Mouse (Mus musculus): ENCODE data around the gene Scnm1. TPM values are rescaled to one million over a fixed set of nuclear protein-coding genes. Genes with fewer than 3 reads are reported as not detected.
"Not testable (repeated sequence)": the region's sequence is repeated elsewhere in the genome, so short reads cannot be mapped to it uniquely, and the experiment has no call there.

Scnm1 gene
- polyA plus RNA-seq, 1 experiment from 2014 or later, result 79.7 TPM

DNA sequence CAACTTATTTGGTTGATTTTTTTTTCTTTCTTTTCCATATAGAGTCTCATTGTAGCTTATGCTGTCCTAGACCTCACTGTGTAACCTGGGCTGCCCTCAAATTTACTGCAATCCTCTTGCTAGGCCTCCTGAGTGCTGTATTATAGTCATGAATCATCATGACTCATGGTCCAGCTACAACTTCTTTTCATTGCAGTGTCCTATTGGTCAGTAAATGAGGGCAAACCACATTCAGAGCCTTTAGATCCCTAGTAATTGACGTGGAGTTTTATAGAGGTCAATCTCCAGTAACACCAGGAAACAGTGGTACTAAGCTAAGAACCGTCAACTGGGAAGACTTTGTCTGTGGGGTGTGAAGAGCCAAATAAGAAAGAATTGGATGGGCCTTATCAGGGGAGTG lies 16.1 kb downstream of the Scnm1 start:
- no peaks in the 10 kb centered on the region for H3K9me3 ChIP-seq (replicated peaks)
- no peaks in the 10 kb centered on the region for H3K4me1 ChIP-seq
- H3K4me3 ChIP-seq, result no peak overlapping the region
- H3K36me3 ChIP-seq, result peaks cover 93% of the 10 kb centered on the region
- no peak for DNase-seq (ENCODE audit: low spot score)
- 78% methylated on average over 2 of the region's 2 CpGs for WGBS
- H3K27me3 ChIP-seq (ENCODE audit: low read depth, poor library complexity, severe bottlenecking), result no peaks in the 10 kb centered on the region
- no peak overlapping the region for H3K27ac ChIP-seq

DNA sequence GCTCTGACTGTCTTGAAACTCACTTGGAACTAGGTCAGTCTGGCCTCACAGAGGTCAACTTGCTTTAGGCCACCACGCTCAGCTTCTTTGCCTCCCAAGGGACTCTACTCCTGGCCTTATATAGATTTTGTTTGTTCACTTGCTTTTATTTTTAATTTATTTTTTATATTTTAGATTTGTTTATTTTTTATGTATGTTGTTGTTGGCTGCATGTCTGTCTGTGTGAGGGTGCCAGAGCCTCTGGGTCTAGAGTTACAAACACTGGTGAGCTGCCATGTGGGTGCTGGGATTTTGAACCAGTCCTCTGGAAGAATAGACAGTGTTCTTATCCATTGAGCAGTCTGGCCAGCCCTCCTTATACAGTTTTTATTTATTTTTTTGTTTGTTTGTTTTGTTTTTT lies 21.1 kb downstream of the Scnm1 start:
- no peak for DNase-seq (ENCODE audit: low spot score)
- H3K4me1 ChIP-seq, result peaks cover 8% of the 10 kb centered on the region
- 93% methylated on average over 1 of the region's 1 CpGs for WGBS
- H3K27ac ChIP-seq, result no peak overlapping the region
- peaks cover 46% of the 10 kb centered on the region for H3K36me3 ChIP-seq
- no peaks in the 10 kb centered on the region for H3K9me3 ChIP-seq (replicated peaks)
- H3K27me3 ChIP-seq (ENCODE audit: low read depth, poor library complexity, severe bottlenecking), result no peaks in the 10 kb centered on the region
- peak overlapping the region; percentile 79; the same call in 1 of the 2 replicates for H3K4me3 ChIP-seq

DNA sequence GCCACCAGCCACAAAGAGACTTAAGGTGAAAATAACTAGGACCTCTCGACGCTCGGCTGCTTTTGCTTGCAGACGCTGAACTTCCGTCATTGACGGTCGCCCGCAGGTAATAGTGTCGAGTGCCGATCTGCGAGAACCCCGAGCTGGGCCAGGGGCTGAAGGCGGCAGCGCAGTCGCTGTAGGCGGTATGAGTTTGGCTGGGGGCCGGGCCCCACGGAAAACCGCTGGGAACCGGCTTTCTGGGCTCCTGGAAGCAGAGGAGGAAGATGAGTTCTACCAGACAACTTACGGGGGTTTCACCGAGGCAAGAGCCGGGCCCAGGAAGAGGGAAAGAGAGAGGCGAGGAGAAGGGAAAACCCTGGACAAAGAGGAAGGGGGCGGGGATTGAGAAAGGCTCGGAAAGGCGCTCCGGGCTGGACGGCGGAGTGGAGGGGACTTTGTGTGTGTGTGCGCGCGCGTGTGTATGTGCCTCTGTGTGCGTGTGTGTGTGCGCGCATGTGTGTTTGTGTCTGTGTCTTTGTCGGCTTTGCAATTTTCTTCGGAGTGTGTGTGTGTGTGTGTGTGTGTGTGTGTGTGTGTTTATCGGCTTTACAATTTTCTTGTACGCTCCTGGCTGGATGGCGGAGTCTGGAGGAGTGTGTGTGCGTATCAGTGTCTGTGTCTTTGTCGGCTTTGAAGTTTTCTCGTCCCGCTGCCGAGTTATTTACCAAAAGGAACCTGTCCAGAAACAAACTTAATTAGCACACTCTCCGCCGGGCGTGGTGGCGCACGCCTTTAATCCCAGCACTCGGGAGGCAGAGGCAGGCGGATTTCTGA lies 22.7 kb downstream of the Scnm1 start, which contains the start of gene Vps72:
TSS of gene Vps72 (plus strand) at position 112 of the 816 bp plus-strand sequence.
- Histone ChIP-seq H3K4me3 (peak within 1 kb of the TSS; percentile 79), H3K27me3 (ENCODE audit: low read depth, poor library complexity, severe bottlenecking) (no peaks in the 10 kb centered on the region), H3K27ac (peak within 1 kb of the TSS; percentile 96), H3K4me1 (peaks cover 8% of the 10 kb centered on the region), H3K9me3 (replicated peaks) (no peaks in the 10 kb centered on the region), H3K36me3 (peaks cover 31% of the 10 kb centered on the region)
- WGBS, result 2% methylated on average over 54 of the region's 54 CpGs
- peak; percentile 94 for DNase-seq (ENCODE audit: low spot score)

DNA sequence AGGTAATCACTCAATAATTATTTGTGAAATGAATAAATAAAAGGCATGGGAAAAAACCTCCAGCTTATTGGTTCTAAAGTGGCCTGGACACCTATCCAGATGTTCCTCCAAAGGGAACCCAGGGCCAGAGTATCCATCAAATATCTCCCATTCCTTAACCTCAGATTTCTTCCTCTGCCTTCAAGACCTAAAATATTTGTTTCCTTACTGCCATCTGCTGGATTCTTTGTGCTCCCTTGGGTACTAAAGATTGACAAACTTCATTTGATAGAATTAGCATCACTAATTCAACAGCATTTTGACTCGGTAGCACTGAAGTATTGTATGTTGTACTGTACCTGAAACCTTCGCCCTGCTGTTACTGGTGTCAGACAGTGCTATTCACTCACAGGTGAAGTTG lies 25.9 kb downstream of the Scnm1 start:
- H3K4me1 ChIP-seq, result peaks cover 19% of the 10 kb centered on the region
- no peak overlapping the region for H3K27ac ChIP-seq
- DNase-seq (ENCODE audit: low spot score), result no peak
- H3K27me3 ChIP-seq (ENCODE audit: low read depth, poor library complexity, severe bottlenecking), result no peaks in the 10 kb centered on the region
- WGBS, result 76% methylated on average over 2 of the region's 2 CpGs
- peaks cover 15% of the 10 kb centered on the region for H3K36me3 ChIP-seq
- H3K9me3 ChIP-seq (replicated peaks), result no peaks in the 10 kb centered on the region
- no peak overlapping the region for H3K4me3 ChIP-seq

DNA sequence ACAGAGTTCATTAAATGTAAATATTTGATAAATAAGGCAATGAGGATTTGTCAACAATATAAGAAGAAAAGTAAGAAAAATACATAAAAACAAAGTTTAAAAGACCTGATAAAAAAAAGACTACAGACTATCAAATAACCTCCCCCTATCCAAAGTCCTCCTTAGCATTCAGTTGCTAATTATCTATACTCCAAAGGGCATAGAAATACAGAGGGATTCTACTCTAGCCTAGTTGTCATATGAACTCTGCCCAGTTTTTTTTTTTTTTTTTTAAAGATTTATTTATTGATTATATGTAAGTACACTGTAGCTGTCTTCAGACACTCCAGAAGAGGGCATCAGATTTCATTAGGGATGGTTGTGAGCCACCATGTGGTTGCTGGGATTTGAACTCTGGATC lies 26.5 kb downstream of the Scnm1 start:
- Histone ChIP-seq H3K36me3 (peaks cover 15% of the 10 kb centered on the region), H3K4me3 (peak overlapping the region; percentile 87), H3K4me1 (peaks cover 17% of the 10 kb centered on the region), H3K27ac (peak overlapping the region; percentile 72)
- DNase-seq (ENCODE audit: low spot score); H3K27me3 ChIP-seq (ENCODE audit: low read depth, poor library complexity, severe bottlenecking); H3K9me3 ChIP-seq (replicated peaks): not testable (repeated sequence)

DNA sequence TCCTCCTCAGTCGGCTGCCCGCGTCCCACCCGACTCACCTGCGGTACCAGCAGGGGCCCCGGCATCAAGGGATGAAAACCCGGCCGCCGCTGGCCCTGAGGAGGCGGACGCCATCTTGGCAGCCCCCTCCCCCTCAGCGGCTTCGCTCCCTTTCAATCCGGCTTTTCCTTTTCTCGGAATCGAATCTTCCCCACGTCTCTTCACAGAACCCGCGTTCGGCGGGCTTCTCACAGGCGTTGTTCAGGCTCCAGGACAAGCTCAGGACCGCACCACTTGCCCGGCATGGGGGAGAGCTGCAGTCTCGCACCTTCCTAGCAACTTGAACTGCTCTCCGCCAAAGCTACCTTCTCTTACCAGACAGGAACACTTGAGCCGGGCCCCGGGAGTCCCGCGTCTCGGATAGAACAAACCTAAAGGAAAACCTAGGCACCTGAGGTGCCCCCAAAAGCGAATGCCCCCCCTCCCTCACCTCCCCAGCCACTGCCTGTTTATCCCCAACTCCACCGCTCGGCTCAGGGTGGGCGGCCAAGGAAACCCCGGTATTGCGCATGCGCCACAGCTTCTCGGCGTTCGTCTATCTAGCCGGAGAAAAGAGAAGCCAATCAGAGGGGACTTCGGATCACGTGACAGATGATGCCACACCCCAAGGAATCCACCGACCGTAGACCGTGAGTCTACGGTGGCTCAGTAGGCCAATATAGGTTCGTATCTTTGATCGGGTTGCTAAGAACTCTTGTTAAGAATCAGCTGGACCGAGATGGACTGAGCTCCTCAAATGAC lies 27.3 kb downstream of the Scnm1 start, which contains the start of gene Pip5k1a:
TSS of gene Pip5k1a (minus strand) at position 593 of the 780 bp plus-strand sequence.
- DNase-seq (ENCODE audit: low spot score), result peak; percentile 98
- H3K27ac ChIP-seq, result peak within 1 kb of the TSS; percentile 89
- H3K4me1 ChIP-seq, result peaks cover 13% of the 10 kb centered on the region
- peaks cover 22% of the 10 kb centered on the region for H3K36me3 ChIP-seq
- no peaks in the 10 kb centered on the region for H3K9me3 ChIP-seq (replicated peaks)
- H3K4me3 ChIP-seq, result peak within 1 kb of the TSS; percentile 87
- under 1% methylated on average over 51 of the region's 51 CpGs for WGBS
- no peaks in the 10 kb centered on the region for H3K27me3 ChIP-seq (ENCODE audit: low read depth, poor library complexity, severe bottlenecking)

DNA sequence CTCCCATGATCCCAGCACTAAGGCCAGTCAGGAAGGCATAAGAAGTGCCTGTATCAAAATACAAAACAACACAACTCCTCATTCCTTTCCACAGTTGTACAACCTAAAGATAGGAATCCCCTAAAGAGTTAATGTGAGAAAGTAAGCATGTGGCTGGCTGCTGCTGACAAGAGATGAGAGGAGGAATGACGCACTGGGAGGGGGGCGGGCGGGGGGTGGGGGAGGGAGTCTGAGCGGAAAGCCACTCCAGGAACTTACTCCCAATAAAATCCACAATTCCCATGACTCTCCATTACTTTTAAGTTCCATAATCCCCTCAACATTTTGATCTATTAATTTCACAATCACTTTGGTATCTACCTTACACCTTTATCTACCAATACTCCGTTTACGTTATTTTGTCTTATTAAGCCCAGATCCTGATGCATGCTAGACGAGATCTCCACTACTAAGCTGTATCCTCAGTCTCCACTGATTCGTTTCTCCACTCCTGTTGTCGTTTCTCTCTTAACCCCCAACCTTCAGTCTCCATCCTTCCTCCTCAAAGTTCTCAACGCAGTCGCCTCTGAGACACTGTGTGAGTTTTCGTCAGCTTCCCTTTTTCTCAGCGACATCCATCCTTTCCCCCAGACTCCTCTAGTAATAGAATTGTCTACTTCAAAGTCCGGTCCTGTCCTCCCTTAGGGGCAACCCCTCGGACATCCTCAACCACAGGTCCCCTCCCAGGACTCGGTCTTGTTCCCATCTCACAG lies 28.0 kb downstream of the Scnm1 start:
- under 1% methylated on average over 16 of the region's 16 CpGs for WGBS
- no peaks in the 10 kb centered on the region for H3K27me3 ChIP-seq (ENCODE audit: low read depth, poor library complexity, severe bottlenecking)
- peaks cover 30% of the 10 kb centered on the region for H3K36me3 ChIP-seq
- H3K9me3 ChIP-seq (replicated peaks), result no peaks in the 10 kb centered on the region
- H3K27ac ChIP-seq, result peak overlapping the region; percentile 89
- peak overlapping the region; percentile 87 for H3K4me3 ChIP-seq
- DNase-seq (ENCODE audit: low spot score), result no peak
- H3K4me1 ChIP-seq, result peaks cover 14% of the 10 kb centered on the region

DNA sequence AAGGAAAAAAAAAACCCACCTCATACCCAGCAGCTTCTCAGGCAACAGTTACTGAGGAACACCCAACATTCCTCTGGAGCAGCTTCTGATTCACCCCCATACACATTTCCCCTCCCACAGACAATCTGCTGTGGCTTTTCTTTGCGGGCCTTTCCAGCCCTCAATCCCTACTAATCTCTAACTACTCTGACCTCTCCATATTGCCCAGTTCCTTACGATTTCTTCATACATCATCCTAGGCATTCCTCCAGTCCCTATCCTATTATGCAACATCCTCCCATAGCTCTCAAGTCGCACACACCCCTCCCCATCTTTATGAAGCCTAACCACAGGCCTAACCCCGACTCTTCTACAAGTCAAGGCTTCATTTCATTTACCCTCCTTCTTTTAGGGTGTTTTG lies 28.7 kb downstream of the Scnm1 start:
- 78% methylated on average over 4 of the region's 4 CpGs for WGBS
- no peaks in the 10 kb centered on the region for H3K9me3 ChIP-seq (replicated peaks)
- H3K27me3 ChIP-seq (ENCODE audit: low read depth, poor library complexity, severe bottlenecking), result no peaks in the 10 kb centered on the region
- DNase-seq (ENCODE audit: low spot score), result no peak
- peak overlapping the region; percentile 87 for H3K4me3 ChIP-seq
- H3K27ac ChIP-seq, result peak overlapping the region; percentile 89; the same call in 1 of the 2 replicates
- peaks cover 31% of the 10 kb centered on the region for H3K36me3 ChIP-seq
- H3K4me1 ChIP-seq, result peaks cover 14% of the 10 kb centered on the region

DNA sequence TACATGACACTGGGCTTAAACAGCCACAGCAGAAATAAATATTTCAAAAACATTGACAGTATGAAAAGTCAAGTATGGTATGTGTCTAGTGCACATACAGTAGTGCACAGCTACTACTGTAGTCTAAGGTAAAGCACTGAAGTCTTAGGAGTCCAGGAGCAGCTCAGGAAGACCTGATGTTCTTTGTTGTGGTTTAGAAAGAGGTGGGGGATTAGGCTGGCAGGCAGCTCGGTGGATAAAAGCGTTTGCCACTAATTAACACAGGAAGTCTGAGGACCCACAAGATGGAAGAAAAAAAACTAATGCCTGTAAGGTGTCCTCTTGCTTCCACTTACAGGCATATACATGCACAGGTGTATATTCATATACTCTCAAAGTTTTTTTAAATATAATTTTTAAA lies 33.0 kb downstream of the Scnm1 start:
- H3K4me3 ChIP-seq, result no peak overlapping the region
- no peak overlapping the region for H3K27ac ChIP-seq
- peaks cover 14% of the 10 kb centered on the region for H3K4me1 ChIP-seq
- peaks cover 66% of the 10 kb centered on the region for H3K36me3 ChIP-seq
- H3K27me3 ChIP-seq (ENCODE audit: low read depth, poor library complexity, severe bottlenecking), result no peaks in the 10 kb centered on the region
- 34% methylated on average over 2 of the region's 2 CpGs for WGBS
- no peaks in the 10 kb centered on the region for H3K9me3 ChIP-seq (replicated peaks)
- no peak for DNase-seq (ENCODE audit: low spot score)

DNA sequence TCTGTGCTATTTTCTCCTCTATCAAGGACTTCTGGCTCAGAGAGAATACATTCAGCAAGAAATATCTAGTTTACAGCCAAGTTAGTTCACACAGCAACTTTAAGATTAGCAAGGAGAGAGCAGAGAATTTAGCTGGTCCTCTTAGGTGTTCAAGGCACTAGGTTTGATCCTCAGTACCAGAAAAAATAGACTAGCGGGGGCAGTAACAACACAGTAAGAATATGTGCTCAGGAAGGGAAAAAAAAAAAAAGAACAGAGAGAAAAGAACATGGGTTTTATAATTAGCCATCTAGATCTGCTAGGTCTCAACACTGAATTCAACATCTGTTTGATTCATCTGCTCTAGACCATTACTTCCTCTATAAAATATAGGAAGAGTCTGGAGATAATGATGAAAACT lies 45.7 kb downstream of the Scnm1 start:
- Histone ChIP-seq H3K27me3 (ENCODE audit: low read depth, poor library complexity, severe bottlenecking) (no peaks in the 10 kb centered on the region), H3K36me3 (peaks cover 36% of the 10 kb centered on the region), H3K4me3 (no peak overlapping the region), H3K27ac (no peak overlapping the region), H3K4me1 (no peaks in the 10 kb centered on the region), H3K9me3 (replicated peaks) (no peaks in the 10 kb centered on the region)
- 91% methylated on average over 1 of the region's 1 CpGs for WGBS
- no peak for DNase-seq (ENCODE audit: low spot score)

All from limb, embryonic 10.5 days (tissue).